Mouse (Mus musculus) kidney, adult 9 months (tissue): Measurements from ENCODE around the gene Zfp628.
A peak's percentile ranks its signal among the peaks of the same experiment; 100 is the strongest.

ENCODE experiments used
- DNase-seq: peaks from one replicate; pipeline ENCODE4 v3.0.0; 2022

The Zfp628 gene

DNA sequence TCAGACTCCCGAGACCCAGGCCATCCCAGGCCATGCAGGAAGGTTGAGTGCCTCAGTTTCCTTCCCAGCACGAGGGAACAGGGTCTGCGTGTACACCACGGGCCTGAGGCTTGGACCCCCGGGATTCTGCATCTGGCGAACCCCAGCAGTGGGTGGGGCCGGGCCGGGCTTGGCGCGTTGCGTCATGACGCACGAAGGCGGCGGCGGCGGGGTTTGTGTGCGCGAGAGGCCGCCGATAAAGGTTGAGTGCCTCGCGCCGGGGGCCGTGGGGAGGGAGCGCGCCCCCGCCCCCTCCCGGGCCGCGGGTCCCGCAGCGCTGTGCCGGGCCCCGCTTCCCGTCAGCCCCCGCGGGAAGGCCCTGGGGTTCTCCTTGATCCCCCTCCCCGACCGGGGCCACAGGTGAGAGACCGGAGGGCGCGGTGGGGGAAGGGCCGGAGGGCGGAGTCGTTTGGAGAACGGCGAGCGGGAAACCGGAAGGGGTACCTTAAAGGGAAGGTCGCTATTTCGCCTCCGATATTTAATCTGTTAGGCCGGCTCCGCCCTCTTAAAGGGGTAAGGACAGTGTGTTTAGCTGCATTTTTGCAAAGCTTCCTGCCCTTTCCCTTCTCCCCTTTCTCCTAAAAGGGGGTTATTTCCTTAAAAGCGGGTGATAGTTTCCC is at the start of gene Zfp628:
Gene Zfp628 (plus strand): TSS at position 211 of the 659 bp plus-strand sequence.
- DNase-seq, result peak; percentile 97

GRCm38 (mm10) chr7:4865579-4866493 is 49.2 kb upstream of the Zfp628 start:
- peak; percentile 99 for DNase-seq

DNA sequence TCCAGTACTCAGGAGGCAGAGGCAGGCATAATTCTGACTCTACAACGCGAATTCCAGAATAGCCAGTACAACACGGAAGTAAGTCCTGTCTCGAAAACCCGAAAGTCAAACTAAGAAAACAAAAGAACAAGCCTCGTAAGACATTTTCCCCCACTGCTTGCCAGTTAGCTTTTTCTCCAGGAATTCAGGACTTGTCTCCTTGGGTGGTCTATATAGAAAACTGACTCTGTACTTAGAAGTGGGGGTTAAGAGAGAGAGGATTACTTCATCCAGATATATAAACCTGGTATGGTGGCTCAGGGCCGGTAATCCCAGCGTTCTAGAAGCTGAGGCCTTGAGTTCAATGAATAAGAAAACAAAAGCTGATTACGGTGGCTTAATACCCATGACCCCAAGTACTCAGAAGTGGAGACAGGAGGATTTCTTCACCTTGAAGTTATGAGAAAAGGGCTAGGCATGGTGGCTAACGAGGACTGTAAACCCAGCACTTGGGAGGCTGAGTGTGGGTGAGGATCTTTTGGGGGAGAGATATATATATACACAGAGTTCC is 48.3 kb upstream of the Zfp628 start:
- DNase-seq, result no peak

- DNase-seq, result no peak
Measured at GRCm38 (mm10) chr7:4870133-4870532, 44.9 kb upstream of the Zfp628 start, which contains the start of gene Isoc2b. TSS of gene Isoc2b (minus strand) at chr7:4870258.

DNA sequence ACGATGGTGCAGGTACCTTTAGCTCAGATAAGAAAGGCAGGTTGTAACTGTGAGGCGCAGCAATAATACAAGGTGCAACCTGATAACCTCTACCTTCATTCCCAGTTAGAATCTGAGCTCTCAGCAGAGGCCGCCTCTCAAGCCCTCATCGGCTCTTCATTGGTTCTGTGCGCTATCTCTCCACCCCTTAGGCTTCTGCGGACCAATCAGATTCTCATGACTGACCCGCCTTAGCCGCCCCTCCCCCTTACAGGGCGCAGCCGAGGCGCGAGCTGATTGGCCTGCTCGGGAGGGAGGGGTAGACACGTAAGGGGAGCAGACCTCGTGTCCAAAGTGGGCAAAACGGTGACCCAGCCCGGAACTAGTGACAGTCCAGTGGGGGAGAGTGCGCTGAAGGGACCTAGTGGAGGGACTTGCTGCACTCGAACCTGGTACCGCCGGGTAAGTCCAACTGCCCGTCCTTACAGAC is 38.2 kb upstream of the Zfp628 start, which contains the start of gene Isoc2a:
Gene Isoc2a (plus strand): TSS at position 401 of the 469 bp plus-strand sequence.
- peak; percentile 96 for DNase-seq

- DNase-seq, result no peak
Measured at GRCm38 (mm10) chr7:4877226-4877625, 37.8 kb upstream of the Zfp628 start.

GRCm38 (mm10) chr7:4878186-4878585 is 36.8 kb upstream of the Zfp628 start:
- peak; percentile 73 for DNase-seq

DNA sequence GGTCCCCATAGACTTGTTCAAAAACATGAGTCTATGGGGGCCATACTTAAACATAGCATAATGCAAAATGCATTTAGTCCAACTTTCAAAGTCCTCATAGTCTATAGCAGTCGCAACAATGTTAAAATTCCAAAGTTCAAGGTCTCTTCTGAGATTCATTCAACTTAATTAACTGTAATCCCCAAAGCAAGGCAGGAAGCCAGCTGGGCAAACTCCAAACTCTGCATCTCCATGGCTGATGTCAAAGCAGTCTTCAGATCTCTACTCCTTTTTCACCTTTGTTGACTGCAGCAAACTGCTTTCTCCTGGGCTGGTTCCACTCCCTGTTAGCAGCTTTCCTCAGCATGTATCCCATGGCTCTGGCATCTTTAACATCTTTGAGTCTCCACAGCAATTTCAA is 36.0 kb upstream of the Zfp628 start:
- DNase-seq, result peak; percentile 72

- no peak for DNase-seq
Measured at GRCm38 (mm10) chr7:4886680-4887079, 28.3 kb upstream of the Zfp628 start.

DNA sequence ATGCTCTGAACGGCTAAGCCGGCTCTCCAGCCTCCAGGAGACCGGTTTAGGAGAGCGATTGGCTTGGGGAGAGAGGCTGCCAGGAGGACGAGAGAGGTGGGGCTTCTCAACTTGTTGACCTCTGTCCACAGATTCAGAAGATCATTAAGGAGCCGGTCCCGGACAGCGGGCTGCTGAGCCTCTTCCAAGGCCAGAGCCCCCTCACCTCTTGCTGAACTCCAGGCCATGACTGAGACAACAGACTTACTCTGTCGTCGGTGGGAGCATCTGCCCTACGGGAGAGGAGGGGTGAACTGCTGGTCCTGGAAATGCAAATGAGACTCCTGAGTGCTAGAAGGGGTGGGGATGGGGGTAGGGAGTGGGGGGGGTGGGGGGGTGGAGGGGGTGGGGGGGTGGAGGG is 19.8 kb upstream of the Zfp628 start:
- DNase-seq, result no peak

GRCm38 (mm10) chr7:4898851-4899648 is 16.0 kb upstream of the Zfp628 start:
- DNase-seq, result no peak

DNA sequence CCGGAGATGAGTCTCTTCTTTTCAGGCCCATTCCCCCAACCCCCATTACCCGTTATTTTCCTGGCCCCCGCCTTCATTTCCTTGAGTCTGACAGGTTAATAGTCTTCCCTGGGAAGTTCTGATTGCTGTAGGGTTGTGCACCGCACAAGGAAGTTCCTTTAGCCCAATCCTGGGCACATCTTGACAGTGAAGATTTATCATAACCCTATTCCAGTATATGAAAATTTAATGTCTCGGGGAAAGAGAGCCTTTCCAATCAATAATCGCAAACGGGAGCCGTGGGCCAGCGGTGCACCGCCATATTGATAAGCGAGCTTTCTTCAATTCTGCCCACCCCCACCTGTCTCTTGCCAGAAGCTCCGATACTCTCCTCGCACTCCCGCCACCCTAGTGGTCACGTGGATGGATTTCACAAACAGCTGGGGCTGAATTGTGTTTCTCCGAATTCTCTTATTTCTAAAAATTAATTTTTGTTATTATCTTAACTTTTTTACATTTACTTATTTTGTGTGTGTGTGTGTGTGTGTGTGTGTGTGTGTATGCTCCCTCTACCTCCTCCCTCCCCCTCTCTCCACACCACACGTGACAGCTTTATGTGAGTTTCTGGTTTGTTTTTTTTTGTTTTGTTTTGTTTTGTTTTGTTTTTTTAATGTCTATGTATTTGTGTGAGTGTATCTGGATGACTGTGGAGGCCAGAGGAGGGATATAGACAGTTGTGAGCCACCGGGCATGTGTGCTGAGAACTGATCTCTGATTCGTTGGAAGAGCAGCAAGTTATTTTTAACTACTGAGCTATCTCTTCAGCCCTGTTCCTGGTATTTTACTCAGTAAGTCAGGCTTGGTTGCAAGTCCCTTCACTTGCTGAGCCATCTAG is 15.1 kb upstream of the Zfp628 start:
- DNase-seq, result no peak

DNA sequence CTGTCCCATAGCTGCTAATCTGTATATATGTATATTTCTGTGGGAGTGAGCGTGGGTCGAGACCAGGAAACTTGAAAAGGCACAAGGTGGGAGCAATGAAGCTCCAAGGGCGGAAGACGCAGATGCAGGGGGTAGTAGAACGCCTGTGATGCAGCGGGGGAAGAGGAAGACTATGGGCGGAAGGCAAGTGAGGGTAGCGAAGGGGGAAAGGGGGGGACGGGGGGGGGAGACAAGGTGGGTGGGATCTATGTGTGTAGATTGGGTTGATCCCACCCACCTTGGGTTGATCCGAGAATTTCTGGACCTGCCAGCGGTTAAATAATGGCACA is 14.5 kb upstream of the Zfp628 start:
- DNase-seq, result no peak

GRCm38 (mm10) chr7:4901171-4901570 is 13.8 kb upstream of the Zfp628 start:
- DNase-seq, result no peak

- no peak for DNase-seq
Measured at GRCm38 (mm10) chr7:4902404-4902803, 12.6 kb upstream of the Zfp628 start.

- no peak for DNase-seq
Measured at GRCm38 (mm10) chr7:4906466-4906950, 8.5 kb upstream of the Zfp628 start, which contains the start of gene Gm36210. TSS of gene Gm36210 (minus strand) at chr7:4906516.

GRCm38 (mm10) chr7:4911561-4911960 is 3.5 kb upstream of the Zfp628 start:
- peak; percentile 58 for DNase-seq

- DNase-seq, result no peak
Measured at GRCm38 (mm10) chr7:4912248-4912647, 2.8 kb upstream of the Zfp628 start.

- DNase-seq, result no peak
Measured at GRCm38 (mm10) chr7:4915669-4916416, 826 bp downstream of the Zfp628 start.

DNA sequence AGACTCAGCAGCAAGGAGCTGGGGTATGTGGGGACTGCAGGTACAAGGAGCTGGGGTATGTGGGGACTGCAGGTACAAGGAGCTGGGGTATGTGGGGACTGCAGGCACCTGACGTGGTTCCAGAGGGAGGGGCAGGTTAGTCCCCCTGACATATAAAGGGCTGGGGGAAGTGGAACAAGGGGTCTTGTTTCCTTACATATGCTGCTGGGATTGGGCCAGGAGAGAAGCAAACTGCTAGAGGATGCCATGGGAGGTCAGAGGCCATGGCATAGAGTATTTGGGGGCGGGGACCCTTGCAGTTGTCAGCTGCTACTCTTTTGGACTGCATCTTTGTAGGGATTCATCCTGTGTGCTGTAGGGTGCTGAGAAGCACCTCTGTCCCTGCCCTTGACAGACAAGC is 2.5 kb downstream of the Zfp628 start:
- DNase-seq, result no peak

GRCm38 (mm10) chr7:4918681-4919080 is 3.7 kb downstream of the Zfp628 start:
- DNase-seq, result no peak
